Mouse (Mus musculus) ES-E14 (cell line): ENCODE results near the gene Trmt10b. TPM values are rescaled to one million over a fixed set of nuclear protein-coding genes. Genes with fewer than 3 reads are reported as not detected.

Experiments
- DNase-seq: peaks from one replicate; pipeline ENCODE4 v3.0.0-alpha.2; 2013; ENCODE audit warnings: low read depth, low spot score
- H3K27ac ChIP-seq: 2 replicates; pipeline ENCODE4 v1.5.1; 2012; ENCODE audit warnings: low read depth, mild to moderate bottlenecking, low read length, moderate library complexity, mixed read lengths; ENCODE audit not compliant: poor library complexity, insufficient read depth, severe bottlenecking
- H3K36me3 ChIP-seq: 2 replicates; pipeline ENCODE4 v1.6.1; 2012; ENCODE audit warnings: mild to moderate bottlenecking, low read length, moderate library complexity, mixed read lengths; ENCODE audit not compliant: control insufficient read depth, poor library complexity, insufficient read depth, severe bottlenecking
- H3K4me1 ChIP-seq, 2 experiments: fragments of 150-350 bp in 1 of 2; sonication (generic) in 1 of 2; 2 replicates each; pipeline ENCODE4 v1.6.1; 2012; ENCODE audit warnings: low read length in 2 of 2, mild to moderate bottlenecking in 1 of 2, mixed read lengths in 1 of 2; ENCODE audit not compliant: control insufficient read depth in 2 of 2, insufficient read depth in 2 of 2, poor library complexity in 1 of 2
- H3K4me3 ChIP-seq, 2 experiments: fragments of 150-350 bp in 1 of 2; sonication (generic) in 1 of 2; 2 replicates each; pipeline ENCODE4 v1.5.1; 2012; ENCODE audit warnings: low read length in 2 of 2, low read depth in 1 of 2, mild to moderate bottlenecking in 1 of 2, mixed read lengths in 1 of 2; ENCODE audit not compliant: insufficient read depth in 1 of 2, poor library complexity in 1 of 2, severe bottlenecking in 1 of 2
- H3K9ac ChIP-seq: 2 replicates; pipeline ENCODE4 v1.6.1; 2012; ENCODE audit warnings: low read depth, mild to moderate bottlenecking, low read length, mixed read lengths; ENCODE audit not compliant: poor library complexity, insufficient read depth, severe bottlenecking
- H3K9me3 ChIP-seq: fragments of 150-350 bp; sonication (generic); 2 replicates; pipeline ENCODE4 v1.6.1; 2012; ENCODE audit warnings: low read depth, mild to moderate bottlenecking, low read length; ENCODE audit not compliant: control insufficient read depth, insufficient read depth
- CHD2 ChIP-seq: IDR thresholded peaks from 2 replicates; pipeline ENCODE4 v1.6.1; 2014; ENCODE audit warnings: mild to moderate bottlenecking, low read depth, low read length, inconsistent platforms
- HCFC1 ChIP-seq: IDR thresholded peaks from 2 replicates; pipeline ENCODE4 v1.6.1; 2012; ENCODE audit warnings: low read length, inconsistent platforms, borderline replicate concordance; ENCODE audit not compliant: insufficient read depth
- MAFK ChIP-seq: IDR thresholded peaks from 2 replicates; pipeline ENCODE4 v1.6.1; 2014; ENCODE audit warnings: mild to moderate bottlenecking, low read depth, low read length, inconsistent platforms; ENCODE audit not compliant: insufficient read depth
- ZC3H11A ChIP-seq: IDR thresholded peaks from 2 replicates; pipeline ENCODE4 v1.6.1; 2012; ENCODE audit warnings: low read depth, mild to moderate bottlenecking, inconsistent platforms, low read length, borderline replicate concordance
- ZNF384 ChIP-seq: IDR thresholded peaks from 2 replicates; pipeline ENCODE4 v1.6.1; 2012; ENCODE audit warnings: low read depth, low read length, inconsistent platforms
- in situ Hi-C, 2 experiments: fragments of 600-800 bp; cut with MboI; formaldehyde crosslinking; loops; one replicate each; pipeline ENCODE4 v1.15.1; 2025; ENCODE audit warnings: low sequenced_read_pairs in 2 of 2, inconsistent platforms in 1 of 2; ENCODE audit not compliant: unreplicated experiment in 2 of 2
- total RNA-seq: library from RNA; depleted of rRNA; stranded (reverse); fragments of 300-350 nt; gene quantifications from 2 replicates; pipeline ENCODE4 v1.2.3, GENCODE M21; 2012

The Trmt10b gene
- total RNA-seq, 1 experiment, result 8.8 TPM

GRCm38 (mm10) chr4:45279292-45279691 lies 17.6 kb upstream of the Trmt10b start:
- no peaks in the 10 kb centered on the region for H3K36me3 ChIP-seq
- no peak overlapping the region for H3K4me3 ChIP-seq
- TF ChIP-seq HCFC1 (no peak), ZNF384 (no peak), CHD2 (no peak), MAFK (no peak), ZC3H11A (no peak)
- no peak overlapping the region for H3K27ac ChIP-seq
- no peak overlapping the region for H3K9ac ChIP-seq
- H3K9me3 ChIP-seq, result no peaks in the 10 kb centered on the region
- in situ Hi-C loops, result no loop called here
- no peak for DNase-seq
- no peaks in the 10 kb centered on the region for H3K4me1 ChIP-seq

GRCm38 (mm10) chr4:45279981-45280548 lies 16.9 kb upstream of the Trmt10b start:
- peak; percentile 40 for DNase-seq
- TF ChIP-seq CHD2 (no peak), ZC3H11A (peak; percentile 85; the same call in 1 of the 2 replicates)
- no peak overlapping the region for H3K27ac ChIP-seq
- H3K36me3 ChIP-seq, result no peaks in the 10 kb centered on the region
- H3K4me3 ChIP-seq, result no peak overlapping the region
- in situ Hi-C loops, result loop anchor here in 1 of 2 experiments (10.0 kb wide), 1 partner anchor 265 kb away; the partner anchor contains the start of genes Polr1e and Zbtb5
- H3K4me1 ChIP-seq, result peaks cover 0 to 5% of the 10 kb centered on the region in 2 experiments; a peak in 2 of 4 replicates
- H3K9ac ChIP-seq, result no peak overlapping the region
- H3K9me3 ChIP-seq, result no peaks in the 10 kb centered on the region

- peak; percentile 46; the same call in 1 of the 2 replicates for TF ChIP-seq ZC3H11A
- no peak for TF ChIP-seq ZNF384
- H3K4me3 ChIP-seq, result no peak overlapping the region
- no peaks in the 10 kb centered on the region for H3K36me3 ChIP-seq
- H3K9me3 ChIP-seq, result no peaks in the 10 kb centered on the region
- DNase-seq, result no peak
- H3K27ac ChIP-seq, result no peak overlapping the region
- H3K4me1 ChIP-seq, result peaks cover 2 to 14% of the 10 kb centered on the region in 2 experiments; a peak in 3 of 4 replicates
- in situ Hi-C loops, result loop anchor here in 1 of 2 experiments (10.0 kb wide), 1 partner anchor 272 kb away; the partner anchor contains the start of genes Polr1e and Zbtb5
- H3K9ac ChIP-seq, result no peak overlapping the region
Measured at GRCm38 (mm10) chr4:45286318-45286717, 10.6 kb upstream of the Trmt10b start.

- H3K4me1 ChIP-seq, result peaks cover 2 to 14% of the 10 kb centered on the region in 2 experiments; a peak in 3 of 4 replicates
- peak; percentile 55; the same call in 1 of the 2 replicates for TF ChIP-seq CHD2
- TF ChIP-seq ZNF384, result no peak
- in situ Hi-C loops, result loop anchor here in 1 of 2 experiments (10.0 kb wide), 1 partner anchor 273 kb away; the partner anchor contains the start of genes Polr1e and Zbtb5
- H3K9ac ChIP-seq, result no peak overlapping the region
- H3K36me3 ChIP-seq, result no peaks in the 10 kb centered on the region
- peak; percentile 73 for DNase-seq
- H3K4me3 ChIP-seq, result no peak overlapping the region
- no peak overlapping the region for H3K27ac ChIP-seq
- H3K9me3 ChIP-seq, result no peaks in the 10 kb centered on the region
Measured at GRCm38 (mm10) chr4:45287906-45288305, 9.0 kb upstream of the Trmt10b start.

GRCm38 (mm10) chr4:45305536-45305935 lies 8.6 kb downstream of the Trmt10b start:
- Histone ChIP-seq H3K9me3 (no peaks in the 10 kb centered on the region), H3K27ac (no peak overlapping the region), H3K36me3 (peaks cover 13% of the 10 kb centered on the region), H3K4me1 (no peaks in the 10 kb centered on the region; a peak in 1 of 4 replicates), H3K4me3 (no peak overlapping the region), H3K9ac (no peak overlapping the region)
- TF ChIP-seq ZNF384 (no peak), ZC3H11A (no peak), MAFK (no peak), HCFC1 (no peak), CHD2 (no peak)
- DNase-seq, result no peak
- in situ Hi-C loops, result no loop called here
